Mouse (Mus musculus): ENCODE data around the gene Colec11.

Gene Colec11
- long read RNA-seq, experiment 1, partial matches to known transcripts: 0 of 7 reads
- long read RNA-seq, experiment 1, other reads (novel, unspliced or antisense): 0 of 7 reads
- long read RNA-seq, experiment 2, partial matches to known transcripts: 0 of 3 reads
- long read RNA-seq, experiment 2, other reads (novel, unspliced or antisense): 0 of 3 reads

- intact Hi-C loops (cut with DNase I): no loop called here
Observed at GRCm38 (mm10) chr12:28623195-28623594, at the start of gene Colec11. TSS of gene Colec11 (minus strand) at chr12:28623377.

GRCm38 (mm10) chr12:28667287-28667686 lies 44.1 kb upstream of the Colec11 start:
- intact Hi-C loops (cut with DNase I): no loop called here

GRCm38 (mm10) chr12:28666734-28667133 lies 43.6 kb upstream of the Colec11 start:
- intact Hi-C loops (cut with DNase I): no loop called here

GRCm38 (mm10) chr12:28662628-28663027 lies 39.5 kb upstream of the Colec11 start:
- intact Hi-C loops (cut with DNase I): no loop called here

- intact Hi-C loops (cut with DNase I): no loop called here
Observed at GRCm38 (mm10) chr12:28649141-28650110, 26.2 kb upstream of the Colec11 start, which contains the start of gene Rnaseh1. TSS of gene Rnaseh1 (plus strand) at chr12:28649602.

- intact Hi-C loops (cut with DNase I): no loop called here
Observed at GRCm38 (mm10) chr12:28638778-28639177, 15.6 kb upstream of the Colec11 start.

GRCm38 (mm10) chr12:28636543-28636942 lies 13.4 kb upstream of the Colec11 start:
- intact Hi-C loops (cut with DNase I): no loop called here

- intact Hi-C loops (cut with DNase I): no loop called here
Observed at GRCm38 (mm10) chr12:28635535-28636476, 12.6 kb upstream of the Colec11 start, which contains the start of gene Rps7. TSS of gene Rps7 (minus strand) at chr12:28635953.

GRCm38 (mm10) chr12:28635058-28635534 lies 11.9 kb upstream of the Colec11 start:
- intact Hi-C loops (cut with DNase I): no loop called here

- intact Hi-C loops (cut with DNase I): no loop called here
Observed at GRCm38 (mm10) chr12:28628436-28628835, 5.3 kb upstream of the Colec11 start.

GRCm38 (mm10) chr12:28627092-28627491 lies 3.9 kb upstream of the Colec11 start:
- intact Hi-C loops (cut with DNase I): no loop called here

- intact Hi-C loops (cut with DNase I): no loop called here
Observed at GRCm38 (mm10) chr12:28625407-28625806, 2.2 kb upstream of the Colec11 start.

GRCm38 (mm10) chr12:28624251-28624650 lies 1.1 kb upstream of the Colec11 start:
- intact Hi-C loops (cut with DNase I): no loop called here

GRCm38 (mm10) chr12:28622641-28623040 lies 536 bp downstream of the Colec11 start:
- intact Hi-C loops (cut with DNase I): no loop called here

GRCm38 (mm10) chr12:28622167-28622532 lies 1.0 kb downstream of the Colec11 start:
- intact Hi-C loops (cut with DNase I): no loop called here

GRCm38 (mm10) chr12:28621451-28622166 lies 1.6 kb downstream of the Colec11 start:
- intact Hi-C loops (cut with DNase I): no loop called here

GRCm38 (mm10) chr12:28617297-28617696 lies 5.9 kb downstream of the Colec11 start:
- intact Hi-C loops (cut with DNase I): no loop called here

GRCm38 (mm10) chr12:28614401-28614800 lies 8.8 kb downstream of the Colec11 start:
- intact Hi-C loops (cut with DNase I): no loop called here

GRCm38 (mm10) chr12:28612391-28612790 lies 10.8 kb downstream of the Colec11 start:
- intact Hi-C loops (cut with DNase I): no loop called here

- intact Hi-C loops (cut with DNase I): no loop called here
Observed at GRCm38 (mm10) chr12:28607546-28608305, 15.5 kb downstream of the Colec11 start.
